Mouse (Mus musculus) spleen, postnatal 14 days (tissue): ENCODE data around the gene Itpr2.
A peak's percentile ranks its signal among the peaks of the same experiment; 100 is the strongest.

ENCODE experiments used
- DNase-seq, 2 experiments: peaks; one replicate each; pipeline ENCODE4 v3.0.0; 2021 to 2022; ENCODE audit warnings: low spot score in 2 of 2

The Itpr2 gene

GRCm38 (mm10) chr6:146501866-146502804 lies at the start of gene Itpr2:
Gene Itpr2 (minus strand): TSS chr6:146502223.
- DNase-seq = peak; percentile 80 to 84

DNA sequence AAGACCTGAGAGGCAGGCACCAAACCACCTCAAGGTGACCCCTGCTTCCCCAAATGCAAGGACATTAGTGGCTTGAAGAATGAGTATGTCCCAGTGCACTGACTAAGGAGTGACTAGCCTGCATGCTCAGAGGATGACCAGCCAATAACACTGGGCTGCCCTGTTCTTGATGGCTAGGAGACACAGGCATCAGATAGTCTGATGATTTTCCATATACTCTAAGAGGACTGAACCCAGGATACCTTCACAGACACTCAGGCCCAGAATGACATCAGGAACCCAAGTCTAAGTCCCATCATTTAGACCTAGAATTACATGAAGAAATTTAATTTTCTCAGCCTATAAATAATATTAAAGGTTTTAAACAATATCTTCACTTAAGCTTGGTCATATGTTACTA lies 49.3 kb upstream of the Itpr2 start:
- DNase-seq = no peak

- DNase-seq = no peak
These were observed 48.4 kb upstream of the Itpr2 start for GRCm38 (mm10) chr6:146550421-146550820.

DNA sequence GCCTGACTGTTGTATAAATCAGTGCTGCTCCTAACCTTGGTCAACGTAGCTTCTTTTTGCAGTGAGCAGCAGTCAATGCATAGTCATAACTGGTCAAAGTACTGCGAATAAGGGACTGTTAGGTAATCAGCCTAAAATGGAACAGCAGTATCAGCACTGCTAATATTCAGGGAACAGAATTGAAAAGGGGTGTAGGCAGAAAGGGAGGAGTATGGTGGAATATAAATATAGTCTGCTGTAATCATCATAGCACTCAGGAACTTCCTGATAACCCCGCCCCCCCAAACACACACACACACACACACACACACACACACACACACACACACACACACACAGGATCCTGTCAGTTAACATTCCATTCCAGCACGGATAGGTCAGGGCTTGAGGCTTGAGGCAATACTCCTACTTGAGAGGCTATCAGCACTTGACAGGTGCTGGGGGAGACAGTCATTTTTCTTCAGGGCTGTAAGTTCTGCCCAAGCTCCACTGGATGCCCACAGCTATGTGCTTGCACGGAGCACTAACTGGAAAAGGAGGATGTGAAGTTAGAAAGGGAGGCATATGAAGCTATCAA lies 43.4 kb upstream of the Itpr2 start:
- DNase-seq = no peak

- DNase-seq = no peak
These were observed 42.6 kb upstream of the Itpr2 start for GRCm38 (mm10) chr6:146544622-146545021.

GRCm38 (mm10) chr6:146540386-146540785 lies 38.4 kb upstream of the Itpr2 start:
- DNase-seq = no peak

DNA sequence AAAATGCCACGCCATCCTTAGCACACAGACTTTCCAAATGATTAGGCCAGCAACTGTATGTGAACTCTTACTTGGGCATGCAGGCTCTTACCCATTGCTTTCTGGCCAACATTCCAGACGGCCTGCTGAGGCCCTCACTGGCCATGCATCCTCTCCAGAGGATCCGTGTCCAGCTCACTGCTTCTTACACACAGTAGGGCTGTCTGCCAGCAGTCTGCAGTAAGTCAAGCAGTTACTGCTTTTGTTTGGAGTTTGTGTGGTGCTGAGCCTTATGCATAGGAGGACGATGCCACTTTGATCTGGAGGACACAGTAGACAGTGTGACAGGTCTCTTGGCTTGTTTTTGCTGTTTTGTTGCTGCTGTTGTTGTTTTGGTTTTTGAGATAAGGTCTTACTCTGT lies 36.6 kb upstream of the Itpr2 start:
- DNase-seq = no peak

DNA sequence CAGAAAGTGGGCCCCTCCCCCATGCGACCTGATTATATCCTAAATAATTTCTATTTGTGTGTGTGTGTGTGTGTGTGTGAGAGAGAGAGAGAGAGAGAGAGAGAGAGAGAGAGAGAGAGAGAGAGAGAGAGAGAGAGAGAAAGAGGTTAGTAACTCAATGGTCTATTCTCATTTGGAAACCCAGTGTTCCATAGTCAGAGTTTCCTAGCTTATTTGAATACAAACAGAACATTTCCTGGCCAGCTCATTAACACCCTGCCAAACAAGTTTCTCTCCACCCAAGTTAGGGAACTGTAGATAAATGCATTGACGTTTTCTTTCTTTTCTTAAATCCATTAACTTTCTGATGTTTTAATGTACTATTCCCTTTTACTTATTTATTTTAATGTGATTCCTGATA lies 36.0 kb upstream of the Itpr2 start:
- no peak for DNase-seq

- no peak for DNase-seq
These were observed 35.1 kb upstream of the Itpr2 start for GRCm38 (mm10) chr6:146537111-146537510.

GRCm38 (mm10) chr6:146535501-146535900 lies 33.5 kb upstream of the Itpr2 start:
- no peak for DNase-seq

- no peak for DNase-seq
These were observed 31.1 kb upstream of the Itpr2 start for GRCm38 (mm10) chr6:146533146-146533545.

GRCm38 (mm10) chr6:146530769-146531168 lies 28.7 kb upstream of the Itpr2 start:
- DNase-seq = no peak

DNA sequence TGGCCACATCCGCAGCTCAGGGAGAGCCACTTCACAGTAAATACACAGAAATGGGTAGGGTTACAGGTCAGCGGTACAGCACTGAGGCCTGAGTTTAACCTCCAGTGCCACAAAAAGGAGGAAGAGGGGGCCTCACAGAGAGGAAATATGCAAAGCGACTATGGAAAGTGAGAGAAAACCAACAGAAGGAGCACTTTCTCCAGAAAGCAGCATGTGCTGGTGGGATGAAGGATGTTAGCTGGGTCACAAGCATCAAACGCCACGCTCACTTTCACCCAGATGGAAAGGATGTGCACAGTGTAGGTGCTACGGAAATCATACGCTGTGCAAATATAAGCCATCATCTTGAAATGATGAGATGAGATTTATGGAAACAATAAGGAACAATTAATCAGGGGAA lies 28.3 kb upstream of the Itpr2 start:
- DNase-seq = no peak

DNA sequence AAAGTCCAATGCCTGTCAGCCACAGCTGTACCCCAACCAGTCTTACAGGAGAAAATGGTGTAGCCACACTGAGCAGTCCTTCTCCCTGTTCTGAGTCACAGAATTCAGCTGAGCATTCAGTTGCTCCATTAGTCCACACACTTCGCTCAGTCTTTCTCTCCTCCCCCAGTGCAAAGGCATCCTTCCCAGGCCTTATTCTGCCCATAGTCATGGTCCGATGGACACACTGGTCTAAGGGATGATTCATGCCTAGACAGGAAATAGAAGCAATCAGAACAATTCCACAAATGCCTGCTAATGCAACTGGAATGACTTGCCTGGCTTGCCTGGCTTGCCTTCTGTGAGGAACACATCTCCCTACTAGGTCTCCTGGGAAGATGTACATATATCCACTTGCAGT lies 25.5 kb upstream of the Itpr2 start:
- DNase-seq = no peak

- DNase-seq = no peak
These were observed 23.5 kb upstream of the Itpr2 start for GRCm38 (mm10) chr6:146525500-146525899.

- DNase-seq = no peak
These were observed 19.6 kb upstream of the Itpr2 start for GRCm38 (mm10) chr6:146521456-146522245.

DNA sequence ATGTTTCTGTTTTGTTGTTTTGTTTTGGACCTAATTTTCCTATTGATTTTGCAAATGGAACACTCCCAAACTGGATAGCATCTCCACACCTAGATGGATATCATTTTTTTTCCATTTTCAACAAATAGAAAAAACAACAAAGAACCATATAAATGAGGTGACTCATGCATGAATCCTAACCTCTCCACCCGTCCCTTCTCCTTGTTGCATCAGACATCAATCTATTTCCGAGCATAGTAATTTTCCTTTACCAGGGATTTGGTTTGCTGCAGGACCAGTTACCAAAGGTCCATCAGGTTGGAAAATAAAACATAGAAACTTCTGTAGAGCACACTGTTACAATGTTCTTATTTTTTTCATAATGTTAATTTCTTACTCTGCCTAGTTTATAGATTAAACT lies 17.0 kb upstream of the Itpr2 start:
- no peak for DNase-seq

- no peak for DNase-seq
These were observed 13.9 kb upstream of the Itpr2 start for GRCm38 (mm10) chr6:146515936-146516335.

DNA sequence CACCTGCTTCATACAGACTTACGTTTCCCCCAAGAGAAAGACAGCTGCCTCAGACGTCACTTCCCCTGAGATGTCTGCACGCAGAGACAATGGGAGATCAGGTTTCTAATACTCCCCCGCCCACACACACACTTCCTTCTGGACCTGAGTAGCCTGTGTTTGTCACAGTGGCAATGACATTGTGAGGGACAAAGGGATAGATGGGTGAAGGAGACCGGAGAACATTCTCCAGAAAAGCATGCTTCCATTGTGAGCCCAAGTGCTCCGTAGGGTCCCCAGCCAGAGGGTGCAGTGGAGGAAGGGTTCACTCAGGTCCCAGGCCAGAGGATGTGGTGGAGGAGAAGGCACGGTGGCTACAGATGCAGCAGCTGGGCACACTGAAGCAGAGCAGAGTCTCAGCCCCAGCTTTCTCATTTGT lies 12.5 kb upstream of the Itpr2 start:
- no peak for DNase-seq

DNA sequence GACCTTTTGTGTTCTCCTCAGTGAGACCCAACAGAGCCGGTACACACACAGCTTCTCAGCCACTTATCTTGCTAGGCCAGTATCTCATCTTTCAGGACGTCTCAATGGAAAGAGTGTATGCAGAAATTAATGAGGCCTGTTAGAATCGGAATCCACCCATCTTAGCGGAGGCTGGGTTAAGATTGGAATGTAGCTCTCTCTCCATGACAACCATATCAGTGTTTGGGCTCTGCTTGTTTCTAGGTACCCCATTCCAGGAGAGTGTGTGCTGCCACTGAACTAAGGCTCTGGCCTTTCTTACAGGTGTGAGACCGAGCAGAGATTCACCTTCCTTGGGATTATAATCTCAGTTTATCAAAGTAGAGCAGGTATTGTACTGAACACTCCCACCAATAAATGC lies 11.9 kb upstream of the Itpr2 start:
- DNase-seq = no peak

- DNase-seq = no peak
These were observed 11.4 kb upstream of the Itpr2 start for GRCm38 (mm10) chr6:146513384-146513783.

GRCm38 (mm10) chr6:146511511-146511910 lies 9.5 kb upstream of the Itpr2 start:
- DNase-seq = no peak
